Mouse (Mus musculus) liver, embryonic 15.5 days (tissue): Measurements from ENCODE around the gene Krtcap2. TPM values are rescaled to one million over a fixed set of nuclear protein-coding genes. Genes with fewer than 3 reads are reported as not detected.
A peak's percentile ranks its signal among the peaks of the same experiment; 100 is the strongest.
"Not testable (repeated sequence)": the region's sequence is repeated elsewhere in the genome, so short reads cannot be mapped to it uniquely, and the experiment has no call there.

Source experiments
- ATAC-seq: fragments of 200-750 bp; cut with Nextera tagmentation; 2 replicates; pipeline ENCODE4 v1.8.0; 2017; ENCODE audit warnings: moderate number of reproducible peaks, mild to moderate bottlenecking, moderate library complexity; ENCODE audit not compliant: insufficient read depth
- H3K27ac ChIP-seq: fragments of 300-500 bp; sonication (generic); replicated peaks from 2 replicates; pipeline ENCODE4 v1.5.1; 2015; ENCODE audit warnings: mild to moderate bottlenecking, inconsistent platforms
- H3K27me3 ChIP-seq: fragments of 300-500 bp; sonication (generic); 2 replicates; pipeline ENCODE4 v1.6.1; 2015; ENCODE audit warnings: mild to moderate bottlenecking, inconsistent platforms
- H3K36me3 ChIP-seq: fragments of 300-500 bp; sonication (generic); replicated peaks from 2 replicates; pipeline ENCODE4 v1.6.1; 2015; ENCODE audit warnings: moderate library complexity, mild to moderate bottlenecking, inconsistent platforms
- H3K4me1 ChIP-seq: fragments of 300-500 bp; sonication (generic); replicated peaks from 2 replicates; pipeline ENCODE4 v1.6.1; 2015; ENCODE audit warnings: inconsistent platforms
- H3K4me2 ChIP-seq: fragments of 300-500 bp; sonication (generic); 2 replicates; pipeline ENCODE4 v1.6.1; 2015; ENCODE audit warnings: moderate library complexity, mild to moderate bottlenecking, inconsistent platforms
- H3K4me3 ChIP-seq: fragments of 300-500 bp; sonication (generic); replicated peaks from 2 replicates; pipeline ENCODE4 v1.5.1; 2015; ENCODE audit warnings: mild to moderate bottlenecking, inconsistent platforms
- H3K9ac ChIP-seq: fragments of 300-500 bp; sonication (generic); 2 replicates; pipeline ENCODE4 v1.6.1; 2015; ENCODE audit warnings: moderate library complexity, mild to moderate bottlenecking, inconsistent platforms
- H3K9me3 ChIP-seq: fragments of 300-500 bp; sonication (generic); replicated peaks from 2 replicates; pipeline ENCODE4 v1.6.1; 2016; ENCODE audit warnings: inconsistent platforms
- WGBS: fragments of 180-500 bp; shearing (Covaris S2); methylation state at CpG from one replicate; pipeline ENCODE4 v1.1.7; 2015; ENCODE audit warnings: mixed read lengths; ENCODE audit not compliant: insufficient replicate concordance; 5-methylcytosine and 5-hydroxymethylcytosine counted together
- polyA plus RNA-seq: library from polyadenylated mRNA; unstranded; fragments of >200 nt; fragmentation: Nextera tagmentation; extraction: Ambion mirVana; gene quantifications from 2 replicates; pipeline ENCODE4 v1.2.1, GENCODE M21; 2015

The Krtcap2 gene
- polyA plus RNA-seq, 1 experiment from 2014 or later: 126 TPM

DNA sequence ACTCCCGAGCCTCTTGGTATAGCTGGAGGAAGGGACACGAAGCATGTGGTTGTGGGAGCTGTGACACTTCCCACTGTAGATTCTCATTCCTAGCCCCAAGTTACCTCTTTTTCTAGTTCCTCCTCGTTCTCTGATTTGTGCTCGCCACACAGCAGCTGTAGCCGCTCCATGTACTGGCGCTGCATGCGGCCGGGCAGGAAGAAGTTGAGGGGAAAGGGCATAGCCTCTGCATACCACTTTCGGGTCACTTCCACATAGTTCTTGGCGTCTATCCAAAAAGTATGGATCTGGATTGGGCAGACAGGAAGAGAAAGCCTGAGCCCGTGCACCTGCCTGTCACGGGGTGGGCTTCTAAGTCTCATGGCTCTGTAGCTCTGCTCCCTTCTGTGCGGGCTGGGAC is 35.6 kb upstream of the Krtcap2 start:
- no peak overlapping the region for H3K4me2 ChIP-seq
- H3K4me3 ChIP-seq: no peak overlapping the region
- H3K27me3 ChIP-seq: peaks cover 7% of the 10 kb centered on the region; the same call in 1 of the 2 replicates
- ATAC-seq: no peak
- no peak overlapping the region for H3K9ac ChIP-seq
- H3K27ac ChIP-seq: no peak overlapping the region
- peaks cover 58% of the 10 kb centered on the region for H3K36me3 ChIP-seq
- no peaks in the 10 kb centered on the region for H3K9me3 ChIP-seq
- WGBS: 74% methylated on average over 13 of the region's 13 CpGs
- H3K4me1 ChIP-seq: peaks cover 28% of the 10 kb centered on the region

DNA sequence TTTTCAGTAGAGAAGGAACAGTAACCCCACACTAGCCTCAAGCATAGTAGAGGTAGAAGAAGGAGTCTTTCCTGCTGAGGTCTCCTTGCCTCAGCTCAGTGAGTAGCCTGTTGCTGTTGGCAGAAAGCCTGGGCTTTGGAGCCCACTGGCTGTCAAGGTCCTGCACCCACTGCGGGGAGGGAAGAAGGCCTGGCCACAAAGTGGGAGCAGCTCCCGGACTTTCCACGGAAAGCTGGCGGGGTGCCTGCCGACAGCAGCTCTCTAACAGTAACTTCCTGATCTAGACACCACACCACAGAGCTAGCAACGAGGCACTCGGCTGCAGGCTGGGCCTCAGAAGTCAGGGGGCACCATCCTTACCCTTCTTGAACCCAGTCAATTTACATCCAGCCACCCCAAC is 35.0 kb upstream of the Krtcap2 start:
- Histone ChIP-seq H3K4me1 (peaks cover 33% of the 10 kb centered on the region), H3K9ac (no peak overlapping the region), H3K36me3 (peaks cover 52% of the 10 kb centered on the region), H3K9me3 (no peaks in the 10 kb centered on the region), H3K27me3 (peaks cover 12% of the 10 kb centered on the region), H3K4me3 (no peak overlapping the region), H3K27ac (no peak overlapping the region), H3K4me2 (no peak overlapping the region)
- WGBS: 65% methylated on average over 7 of the region's 7 CpGs
- no peak for ATAC-seq

DNA sequence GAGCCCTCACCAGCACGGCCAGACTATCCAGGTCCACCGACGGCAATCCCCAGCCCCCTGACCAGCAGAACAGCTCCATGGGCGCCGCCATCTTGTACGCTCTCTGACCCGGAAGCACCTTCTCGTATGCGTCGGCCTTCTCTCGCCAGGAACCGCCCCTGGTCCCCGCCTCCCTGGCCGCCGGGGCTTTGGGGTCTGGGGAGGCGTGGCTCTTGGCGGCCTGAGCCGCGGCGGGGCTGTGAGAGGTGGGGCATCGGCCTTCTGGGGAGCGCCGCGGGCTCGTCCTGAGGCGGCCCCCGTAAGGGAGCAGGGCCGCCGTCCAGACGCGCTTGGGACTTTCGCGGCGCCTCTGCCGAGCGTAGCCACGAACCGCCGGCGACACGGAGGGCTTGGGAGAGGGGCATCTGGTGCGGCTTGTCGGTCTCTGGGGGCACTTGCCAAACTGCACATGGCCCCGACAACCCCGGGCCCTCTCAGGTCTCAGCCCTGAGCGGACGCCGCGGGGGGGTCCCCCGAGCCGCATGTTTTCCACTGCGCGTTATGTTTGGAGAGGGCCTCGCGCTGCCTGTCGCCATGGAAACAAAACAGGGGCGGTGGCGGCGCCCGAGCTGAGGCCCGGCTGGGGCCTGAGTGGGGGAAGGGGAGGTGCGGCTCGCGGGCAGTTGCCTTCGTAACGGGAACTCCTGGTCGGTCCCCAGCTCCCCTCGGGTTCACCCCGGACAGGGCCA is 31.8 kb upstream of the Krtcap2 start:
- Histone ChIP-seq H3K4me2 (peak overlapping the region; percentile 98), H3K27me3 (peaks cover 26% of the 10 kb centered on the region), H3K4me1 (peaks cover 37% of the 10 kb centered on the region), H3K4me3 (peak overlapping the region; percentile 88), H3K27ac (peak overlapping the region; percentile 71), H3K9me3 (no peaks in the 10 kb centered on the region), H3K9ac (peak overlapping the region; percentile 73), H3K36me3 (peaks cover 23% of the 10 kb centered on the region)
- peak; percentile 87 for ATAC-seq
- under 1% methylated on average over 69 of the region's 69 CpGs for WGBS

DNA sequence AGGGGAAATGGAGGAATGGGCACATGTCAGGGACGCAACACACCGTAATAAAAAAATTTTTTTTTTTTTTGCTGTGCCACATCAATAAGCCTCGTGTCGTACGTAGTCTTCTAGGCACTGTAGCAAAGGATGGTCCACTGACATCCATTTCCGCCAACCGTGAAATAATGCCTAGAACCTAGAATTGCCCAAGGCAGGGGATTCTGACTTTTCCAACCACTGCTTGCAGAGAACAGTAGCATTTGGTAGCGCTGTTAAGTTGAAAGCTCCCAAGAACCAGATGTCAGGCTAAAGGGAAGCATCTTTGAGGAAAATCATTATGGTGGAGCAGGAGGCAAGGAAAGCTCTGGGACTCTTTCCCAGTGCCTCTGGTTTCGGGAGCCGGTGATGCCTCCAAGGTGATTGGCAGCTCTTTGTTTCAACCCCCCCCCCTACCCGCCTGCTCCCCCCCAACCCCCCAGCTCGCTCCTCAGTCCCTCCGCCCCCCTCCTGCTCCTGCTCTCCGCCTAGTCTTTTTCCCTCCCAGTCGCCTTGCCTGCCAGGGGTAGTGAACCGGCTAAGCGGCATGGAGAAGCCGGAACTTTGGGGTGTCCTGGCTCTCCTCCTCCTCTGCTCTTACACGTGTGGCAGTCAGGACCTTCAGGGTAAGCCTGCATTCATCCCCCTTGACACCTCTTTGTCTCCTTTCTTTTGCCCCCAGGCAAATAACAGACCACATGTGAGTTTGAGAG is 30.9 kb upstream of the Krtcap2 start, which contains the start of gene Thbs3:
Thbs3 (plus strand) TSS at position 500 of the 731 bp plus-strand sequence.
- peaks cover 34% of the 10 kb centered on the region for H3K27me3 ChIP-seq
- 3% methylated on average over 19 of the region's 19 CpGs for WGBS
- peaks cover 15% of the 10 kb centered on the region for H3K36me3 ChIP-seq
- peaks cover 37% of the 10 kb centered on the region for H3K4me1 ChIP-seq
- H3K9me3 ChIP-seq: no peaks in the 10 kb centered on the region
- peak within 1 kb of the TSS; percentile 98 for H3K4me2 ChIP-seq
- ATAC-seq: no peak
- peak within 1 kb of the TSS; percentile 71 for H3K27ac ChIP-seq
- peak within 1 kb of the TSS; percentile 88 for H3K4me3 ChIP-seq
- peak within 1 kb of the TSS; percentile 73 for H3K9ac ChIP-seq

DNA sequence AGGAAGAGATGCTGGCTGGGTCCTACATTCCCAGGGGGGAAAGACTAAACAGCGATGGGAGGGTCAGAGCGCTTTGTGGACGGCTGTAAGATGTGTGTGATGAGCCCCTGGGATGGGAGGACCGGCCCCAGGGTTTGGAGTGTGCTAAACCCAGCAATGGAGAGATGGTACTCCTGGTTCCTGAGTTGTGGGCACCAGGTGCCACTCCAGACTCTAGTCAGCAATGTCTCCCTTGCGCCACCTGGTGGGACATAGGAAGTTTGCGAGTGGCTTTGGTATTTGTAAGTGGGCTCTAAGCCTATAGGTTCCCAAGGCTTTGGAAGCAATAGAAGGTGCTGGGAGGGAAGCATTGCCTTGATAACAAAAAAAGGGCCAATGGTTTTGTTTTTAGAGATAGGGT is 29.9 kb upstream of the Krtcap2 start:
- Histone ChIP-seq H3K27me3 (peaks cover 40% of the 10 kb centered on the region), H3K4me2 (peak overlapping the region; percentile 98), H3K27ac (no peak overlapping the region), H3K4me3 (peak overlapping the region; percentile 88; the same call in 1 of the 2 replicates), H3K9ac (no peak overlapping the region), H3K9me3 (no peaks in the 10 kb centered on the region), H3K4me1 (peaks cover 37% of the 10 kb centered on the region), H3K36me3 (peaks cover 6% of the 10 kb centered on the region; the same call in 1 of the 2 replicates)
- 1% methylated on average over 6 of the region's 6 CpGs for WGBS
- peak; percentile 9; the same call in 1 of the 2 replicates for ATAC-seq

DNA sequence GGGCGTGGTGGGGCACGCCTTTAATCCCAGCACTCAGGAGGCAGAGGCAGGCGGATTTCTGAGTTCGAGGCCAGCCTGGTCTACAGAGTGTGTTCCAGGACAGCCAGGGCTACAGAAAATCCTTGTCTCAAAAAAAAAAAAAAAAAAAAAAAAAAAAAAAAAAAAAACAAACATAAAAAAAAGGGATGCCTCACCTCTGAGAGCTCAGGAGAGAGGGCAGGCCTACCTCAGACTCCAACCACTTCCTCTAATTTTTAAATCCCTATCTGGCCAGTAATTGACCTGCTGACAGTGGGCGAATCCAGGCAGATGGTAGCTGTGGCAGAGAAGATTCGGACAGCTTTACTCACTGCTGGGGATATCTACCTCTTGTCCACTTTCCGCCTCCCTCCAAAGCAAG is 29.4 kb upstream of the Krtcap2 start:
- ATAC-seq, H3K27ac ChIP-seq, H3K36me3 ChIP-seq, H3K9ac ChIP-seq, H3K4me3 ChIP-seq, H3K4me2 ChIP-seq, H3K9me3 ChIP-seq: not testable (repeated sequence)
- 61% methylated on average over 7 of the region's 7 CpGs for WGBS
- H3K4me1 ChIP-seq: peaks cover 37% of the 10 kb centered on the region
- peaks cover 46% of the 10 kb centered on the region for H3K27me3 ChIP-seq

DNA sequence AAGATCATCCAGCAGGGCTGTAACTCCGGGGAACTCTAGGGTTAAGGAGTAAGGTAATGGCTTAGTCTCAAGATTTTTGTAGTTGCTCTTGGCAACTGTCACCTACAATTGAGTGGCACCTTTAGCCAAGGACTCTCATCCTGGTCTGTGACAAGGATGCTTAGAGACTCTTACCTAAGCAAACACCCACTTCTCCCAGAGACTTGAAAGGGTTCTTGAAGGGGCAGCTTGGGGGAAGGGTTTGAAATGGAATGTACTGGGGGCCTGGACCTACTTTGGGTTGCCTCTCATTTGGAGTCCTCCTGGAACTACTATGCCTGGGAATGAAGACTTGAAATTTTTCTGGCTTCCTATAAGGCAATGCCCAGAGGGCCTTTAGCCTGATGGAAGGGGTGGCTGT is 27.5 kb upstream of the Krtcap2 start:
- ATAC-seq: no peak
- Histone ChIP-seq H3K9me3 (no peaks in the 10 kb centered on the region), H3K36me3 (no peaks in the 10 kb centered on the region), H3K4me1 (peaks cover 24% of the 10 kb centered on the region), H3K27ac (no peak overlapping the region), H3K4me3 (no peak overlapping the region), H3K27me3 (peaks cover 62% of the 10 kb centered on the region), H3K4me2 (no peak overlapping the region), H3K9ac (no peak overlapping the region)
- WGBS: 55% methylated on average over 1 of the region's 1 CpGs

DNA sequence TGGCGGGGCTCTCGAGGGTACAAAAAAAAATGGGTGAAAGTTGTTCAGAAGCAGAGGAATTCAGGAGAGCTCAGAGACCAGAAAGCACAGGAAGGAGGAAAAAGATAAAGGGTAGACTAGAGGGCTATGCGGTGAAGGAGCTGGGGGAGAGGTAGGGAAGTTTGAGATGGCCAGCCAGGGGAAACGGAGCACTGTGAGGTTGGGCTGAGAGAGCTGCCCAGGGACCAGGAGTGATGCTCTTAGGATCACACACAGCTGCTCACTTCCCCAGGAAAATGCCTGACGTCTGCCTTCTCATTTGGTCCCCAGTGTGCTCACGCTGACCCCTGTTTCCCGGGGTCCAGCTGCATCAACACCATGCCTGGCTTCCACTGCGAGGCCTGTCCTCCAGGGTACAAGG is 26.2 kb upstream of the Krtcap2 start:
- Histone ChIP-seq H3K9ac (no peak overlapping the region), H3K4me3 (no peak overlapping the region), H3K4me2 (no peak overlapping the region), H3K36me3 (no peaks in the 10 kb centered on the region), H3K4me1 (peaks cover 16% of the 10 kb centered on the region), H3K27me3 (peaks cover 75% of the 10 kb centered on the region), H3K27ac (no peak overlapping the region), H3K9me3 (no peaks in the 10 kb centered on the region)
- ATAC-seq: no peak
- WGBS: 27% methylated on average over 8 of the region's 8 CpGs

DNA sequence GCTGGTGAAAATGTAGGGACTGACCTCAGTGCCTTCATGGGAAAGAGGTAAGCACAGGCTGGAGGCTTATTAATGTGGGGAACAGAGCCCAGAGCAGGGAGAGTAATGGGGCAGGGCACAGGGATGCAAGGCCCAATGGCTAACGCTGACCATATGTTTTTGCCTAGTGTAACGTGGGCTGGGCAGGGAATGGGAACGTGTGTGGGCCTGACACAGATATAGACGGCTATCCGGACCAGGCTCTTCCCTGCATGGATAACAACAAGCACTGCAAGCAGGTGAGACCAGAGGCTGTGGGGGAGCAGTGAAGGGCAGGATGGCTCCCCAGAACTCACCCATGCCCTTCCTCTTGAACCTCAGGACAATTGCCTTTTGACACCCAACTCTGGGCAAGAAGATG is 24.6 kb upstream of the Krtcap2 start:
- no peak overlapping the region for H3K27ac ChIP-seq
- no peak overlapping the region for H3K4me2 ChIP-seq
- H3K9ac ChIP-seq: no peak overlapping the region
- H3K36me3 ChIP-seq: no peaks in the 10 kb centered on the region
- H3K4me1 ChIP-seq: no peaks in the 10 kb centered on the region
- no peak overlapping the region for H3K4me3 ChIP-seq
- H3K27me3 ChIP-seq: peaks cover 75% of the 10 kb centered on the region
- H3K9me3 ChIP-seq: no peaks in the 10 kb centered on the region
- 62% methylated on average over 5 of the region's 5 CpGs for WGBS
- no peak for ATAC-seq

DNA sequence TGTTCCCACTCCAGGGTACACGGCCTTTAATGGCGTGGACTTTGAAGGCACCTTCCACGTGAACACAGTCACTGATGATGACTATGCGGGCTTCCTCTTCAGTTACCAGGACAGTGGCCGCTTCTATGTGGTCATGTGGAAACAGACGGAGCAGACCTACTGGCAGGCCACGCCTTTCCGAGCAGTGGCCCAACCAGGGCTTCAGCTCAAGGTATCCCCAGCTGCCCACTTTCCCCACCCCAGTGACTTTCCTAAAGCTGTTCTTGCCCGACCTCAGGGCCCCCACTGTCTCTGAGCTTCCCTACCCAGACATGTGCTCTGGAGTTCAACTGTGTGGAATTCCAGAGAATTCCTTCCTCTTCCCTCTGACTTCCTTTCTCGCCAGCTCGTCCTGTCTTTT is 21.0 kb upstream of the Krtcap2 start:
- WGBS: 62% methylated on average over 11 of the region's 11 CpGs
- Histone ChIP-seq H3K4me2 (no peak overlapping the region), H3K27me3 (peaks cover 93% of the 10 kb centered on the region), H3K9ac (no peak overlapping the region), H3K4me1 (peaks cover 25% of the 10 kb centered on the region), H3K27ac (no peak overlapping the region), H3K36me3 (no peaks in the 10 kb centered on the region), H3K4me3 (no peak overlapping the region), H3K9me3 (no peaks in the 10 kb centered on the region)
- no peak for ATAC-seq

DNA sequence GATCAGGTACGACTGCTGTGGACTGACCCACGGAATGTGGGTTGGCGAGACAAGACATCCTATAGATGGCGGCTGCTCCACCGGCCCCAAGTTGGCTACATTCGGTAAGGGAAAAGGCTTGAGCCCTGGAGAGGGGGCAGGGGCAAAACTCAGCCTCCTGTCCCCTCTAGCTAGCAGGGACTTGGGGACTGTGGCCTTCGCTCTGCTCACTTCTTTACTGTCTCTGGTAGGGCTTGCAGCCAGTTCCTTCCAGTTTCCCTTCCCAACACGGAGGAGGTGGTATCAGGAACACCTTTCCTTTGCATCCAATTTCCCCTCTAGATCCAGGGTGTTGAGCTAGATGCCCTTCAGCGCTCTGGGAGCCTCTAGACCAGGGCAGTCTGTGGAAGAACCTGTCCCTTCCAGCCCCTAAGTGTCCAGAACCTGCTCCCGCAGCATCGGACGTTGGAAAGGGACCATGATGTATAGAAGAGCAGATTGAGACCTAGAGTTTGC is 20.4 kb upstream of the Krtcap2 start:
- 56% methylated on average over 12 of the region's 12 CpGs for WGBS

More for the DNA sequence above, 20.4 kb upstream of the Krtcap2 start:
- no peak overlapping the region for H3K9ac ChIP-seq
- H3K4me1 ChIP-seq: peaks cover 25% of the 10 kb centered on the region
- H3K36me3 ChIP-seq: no peaks in the 10 kb centered on the region
- H3K4me3 ChIP-seq: no peak overlapping the region
- H3K27ac ChIP-seq: no peak overlapping the region
- H3K4me2 ChIP-seq: no peak overlapping the region
- H3K9me3 ChIP-seq: no peaks in the 10 kb centered on the region
- peaks cover 94% of the 10 kb centered on the region for H3K27me3 ChIP-seq
- no peak for ATAC-seq
